Mouse (Mus musculus) embryonic fibroblast, embryonic 13.5 days (primary cell): Measurements from ENCODE around the gene Acat3.

Experiments used
- CTCF ChIP-seq: IDR thresholded peaks from 2 replicates; pipeline ENCODE4 v1.5.1; 2011; ENCODE audit warnings: mild to moderate bottlenecking, control low read depth, low read length, moderate library complexity, borderline replicate concordance; ENCODE audit not compliant: insufficient read depth
- POLR2A ChIP-seq: IDR thresholded peaks from 2 replicates; pipeline ENCODE4 v1.6.1; 2011; ENCODE audit warnings: low read depth, mild to moderate bottlenecking, control low read depth, low read length, moderate library complexity

- TF ChIP-seq CTCF = no peak
- peak; percentile 94 for TF ChIP-seq POLR2A
Measured at GRCm38 (mm10) chr17:12915881-12916583, 24.4 kb downstream of the Acat3 start, which contains the start of gene Mrpl18.
